Mouse (Mus musculus): Measurements from ENCODE around the gene Dpm3. TPM values are rescaled to one million over a fixed set of nuclear protein-coding genes. Genes with fewer than 3 reads are reported as not detected.

Gene Dpm3
- polyA plus RNA-seq, 1 experiment from 2014 or later: 129 TPM

MicroRNA genes within 50 kb of the gene (microRNA counts, 519-probe panel; counts per million panel counts)
- microRNA mmu-miR-92b: not detected

Small RNA genes within 50 kb of the gene (microRNA-seq; reads per million reads assigned to microRNA genes)
- gene Mir92b: 214 reads per million, percentile 60 among the genes with 10 or more reads in this experiment

Other genes starting within 250 kb of the Dpm3 start
- gene Rusc1, start 166.0 kb upstream of the Dpm3 start, polyA plus RNA-seq (2015; fragmentation: Nextera tagmentation; extraction: Ambion mirVana): 20.3 and 21.0 TPM in 2 replicates
- gene Gm43738, start 158.3 kb upstream of the Dpm3 start, polyA plus RNA-seq (2015; fragmentation: Nextera tagmentation; extraction: Ambion mirVana): not detected in 2 replicates
- gene Fdps, start 157.4 kb upstream of the Dpm3 start, polyA plus RNA-seq (2015; fragmentation: Nextera tagmentation; extraction: Ambion mirVana): 324 and 331 TPM in 2 replicates
- gene Pklr, start 123.2 kb upstream of the Dpm3 start, polyA plus RNA-seq (2015; fragmentation: Nextera tagmentation; extraction: Ambion mirVana): 16.4 and 19.9 TPM in 2 replicates
- gene Hcn3, start 99.2 kb upstream of the Dpm3 start, polyA plus RNA-seq (2015; fragmentation: Nextera tagmentation; extraction: Ambion mirVana): 2.4 and 2.6 TPM in 2 replicates
- 26.3 and 26.7 TPM in 2 replicates for gene Clk2, start 94.6 kb upstream of the Dpm3 start, polyA plus RNA-seq (2015; fragmentation: Nextera tagmentation; extraction: Ambion mirVana)
- 103 and 106 TPM in 2 replicates for gene Scamp3, start 81.9 kb upstream of the Dpm3 start, polyA plus RNA-seq (2015; fragmentation: Nextera tagmentation; extraction: Ambion mirVana)
- gene Fam189b, start 76.2 kb upstream of the Dpm3 start, polyA plus RNA-seq (2015; fragmentation: Nextera tagmentation; extraction: Ambion mirVana): 21.1 and 22.1 TPM in 2 replicates
- gene Gba, start 56.4 kb upstream of the Dpm3 start, polyA plus RNA-seq (2015; fragmentation: Nextera tagmentation; extraction: Ambion mirVana): 40.1 and 41.2 TPM in 2 replicates
- 29.0 and 29.2 TPM in 2 replicates for gene Thbs3, start 44.2 kb upstream of the Dpm3 start, polyA plus RNA-seq (2015; fragmentation: Nextera tagmentation; extraction: Ambion mirVana)
- 197 and 199 TPM in 2 replicates for gene Mtx1, start 32.3 kb upstream of the Dpm3 start, polyA plus RNA-seq (2015; fragmentation: Nextera tagmentation; extraction: Ambion mirVana)
- 64.2 and 89.1 TPM in 2 replicates for gene Muc1, start 30.3 kb upstream of the Dpm3 start, polyA plus RNA-seq (2015; fragmentation: Nextera tagmentation; extraction: Ambion mirVana)
- 374 and 406 TPM in 2 replicates for gene Krtcap2, start 13.4 kb upstream of the Dpm3 start, polyA plus RNA-seq (2015; fragmentation: Nextera tagmentation; extraction: Ambion mirVana)
- gene Trim46, start 13.0 kb upstream of the Dpm3 start, polyA plus RNA-seq (2015; fragmentation: Nextera tagmentation; extraction: Ambion mirVana): 4.6 and 5.9 TPM in 2 replicates
- gene Slc50a1, start 11.2 kb downstream of the Dpm3 start, polyA plus RNA-seq (2015; fragmentation: Nextera tagmentation; extraction: Ambion mirVana): 74.4 and 75.3 TPM in 2 replicates
- gene Efna1, start 21.8 kb downstream of the Dpm3 start, polyA plus RNA-seq (2015; fragmentation: Nextera tagmentation; extraction: Ambion mirVana): 41.4 and 46.1 TPM in 2 replicates
- gene Efna3, start 63.6 kb downstream of the Dpm3 start, polyA plus RNA-seq (2015; fragmentation: Nextera tagmentation; extraction: Ambion mirVana): 9.5 and 9.6 TPM in 2 replicates
- 17.9 and 19.4 TPM in 2 replicates for gene Efna4, start 78.7 kb downstream of the Dpm3 start, polyA plus RNA-seq (2015; fragmentation: Nextera tagmentation; extraction: Ambion mirVana)
- gene Adam15, start 90.6 kb downstream of the Dpm3 start, polyA plus RNA-seq (2015; fragmentation: Nextera tagmentation; extraction: Ambion mirVana): 44.7 and 53.2 TPM in 2 replicates
- 0.30 and 0.67 TPM in 2 replicates for gene Dcst2, start 102.6 kb downstream of the Dpm3 start, polyA plus RNA-seq (2015; fragmentation: Nextera tagmentation; extraction: Ambion mirVana)
- 0.30 and 0.52 TPM in 2 replicates for gene Dcst1, start 105.9 kb downstream of the Dpm3 start, polyA plus RNA-seq (2015; fragmentation: Nextera tagmentation; extraction: Ambion mirVana)
- 7.8 and 7.9 TPM in 2 replicates for gene Zbtb7b, start 135.4 kb downstream of the Dpm3 start, polyA plus RNA-seq (2015; fragmentation: Nextera tagmentation; extraction: Ambion mirVana)
- gene Lenep, start 143.4 kb downstream of the Dpm3 start, polyA plus RNA-seq (2015; fragmentation: Nextera tagmentation; extraction: Ambion mirVana): not detected in 2 replicates
- 23.6 and 29.4 TPM in 2 replicates for gene Flad1, start 152.5 kb downstream of the Dpm3 start, polyA plus RNA-seq (2015; fragmentation: Nextera tagmentation; extraction: Ambion mirVana)
- gene Cks1b, start 159.0 kb downstream of the Dpm3 start, polyA plus RNA-seq (2015; fragmentation: Nextera tagmentation; extraction: Ambion mirVana): 409 and 450 TPM in 2 replicates
- gene Shc1, start 159.1 kb downstream of the Dpm3 start, polyA plus RNA-seq (2015; fragmentation: Nextera tagmentation; extraction: Ambion mirVana): 84.6 and 103 TPM in 2 replicates
- gene Pygo2, start 170.9 kb downstream of the Dpm3 start, polyA plus RNA-seq (2015; fragmentation: Nextera tagmentation; extraction: Ambion mirVana): 35.1 and 37.1 TPM in 2 replicates
- 39.9 and 40.1 TPM in 2 replicates for gene Pbxip1, start 177.3 kb downstream of the Dpm3 start, polyA plus RNA-seq (2015; fragmentation: Nextera tagmentation; extraction: Ambion mirVana)
- gene Pmvk, start 195.2 kb downstream of the Dpm3 start, polyA plus RNA-seq (2015; fragmentation: Nextera tagmentation; extraction: Ambion mirVana): 55.3 and 60.1 TPM in 2 replicates